Mouse (Mus musculus) A20 (cell line): ENCODE measurements around the gene Kcnk16.

Experiments used
- DNase-seq: peaks from one replicate; pipeline ENCODE4 v3.0.0-alpha.2; 2011; ENCODE audit warnings: low read depth, low spot score

Gene Kcnk16

DNA sequence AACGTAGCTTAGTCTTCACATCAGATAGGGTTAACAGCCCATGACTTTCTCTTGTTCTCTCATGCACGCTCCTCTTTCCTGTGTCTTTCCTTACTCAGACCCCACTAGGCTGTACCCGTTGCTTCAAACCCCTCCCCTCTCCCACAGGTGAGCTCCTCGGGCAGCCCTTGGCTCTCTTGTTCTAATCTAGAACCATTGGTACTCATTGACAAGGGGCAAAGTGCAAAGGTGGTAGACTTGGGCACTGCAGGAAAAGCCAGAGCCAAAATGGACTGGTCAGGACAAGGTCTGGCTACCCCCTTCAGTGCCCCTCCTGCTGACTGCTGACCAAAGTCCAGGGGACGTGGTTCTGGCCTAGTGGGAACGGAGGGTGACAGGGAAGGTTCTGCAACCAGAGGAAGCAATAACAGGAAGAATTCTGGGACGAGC lies 38.9 kb downstream of the Kcnk16 start:
- DNase-seq = no peak

DNA sequence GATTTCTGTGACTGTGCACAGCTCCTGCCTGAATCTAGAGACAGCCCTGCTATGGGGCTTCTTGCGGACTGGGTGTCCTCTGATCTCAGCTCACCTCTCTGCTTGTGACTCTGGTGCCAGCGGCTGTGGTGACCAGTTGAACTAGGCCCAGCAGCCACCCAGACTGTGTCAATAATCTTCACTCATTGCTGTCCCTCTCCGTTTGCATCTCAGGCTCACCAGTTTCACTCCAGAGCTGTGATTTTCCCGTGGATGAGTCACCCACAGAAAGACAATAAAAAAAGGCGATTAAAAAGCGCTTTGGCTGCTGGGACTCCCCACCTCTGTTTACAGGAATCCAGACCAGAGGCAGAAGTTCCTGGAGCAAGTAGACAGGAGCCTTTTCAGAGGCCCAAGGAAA lies 39.6 kb downstream of the Kcnk16 start:
- no peak for DNase-seq

DNA sequence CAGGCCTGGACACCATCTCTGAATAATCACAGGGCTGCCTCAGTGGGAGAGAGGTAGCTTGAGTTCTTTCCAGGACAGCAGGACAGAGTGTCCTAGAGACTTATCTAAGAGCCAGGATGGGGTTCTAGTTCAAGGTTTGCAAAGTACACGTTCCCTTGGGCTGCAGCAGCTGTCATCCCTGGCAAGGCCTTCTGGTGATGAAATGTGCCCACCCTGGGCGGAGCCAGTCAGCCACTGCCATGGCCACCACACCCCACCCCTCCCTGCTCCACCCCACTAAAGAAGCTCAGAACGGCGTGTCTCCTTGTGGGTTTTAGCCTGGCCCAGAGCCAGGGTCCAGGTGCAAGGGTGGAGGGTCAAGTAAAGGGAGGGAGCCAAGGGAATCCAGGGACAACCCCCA lies 40.7 kb downstream of the Kcnk16 start:
- DNase-seq = no peak

DNA sequence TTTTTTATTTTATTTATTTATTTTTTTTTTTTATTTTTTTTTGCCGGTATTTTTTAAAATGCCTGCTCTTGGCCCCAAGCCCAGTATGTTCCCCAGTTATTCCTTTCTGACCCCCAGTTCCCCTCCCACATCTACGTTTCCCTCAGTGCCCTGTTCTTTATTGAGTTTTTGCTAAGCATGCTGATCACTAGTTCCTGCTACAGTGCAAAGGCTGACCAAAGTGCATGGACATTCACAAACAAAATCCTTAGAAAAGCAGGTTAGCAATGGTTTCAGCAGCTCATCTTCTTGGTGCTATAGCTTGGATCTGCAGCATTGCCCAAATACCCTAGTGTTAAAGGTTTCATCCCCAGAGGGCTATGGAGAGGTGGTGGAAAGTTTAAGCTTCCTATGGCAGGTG lies 42.0 kb downstream of the Kcnk16 start:
- DNase-seq = no peak

DNA sequence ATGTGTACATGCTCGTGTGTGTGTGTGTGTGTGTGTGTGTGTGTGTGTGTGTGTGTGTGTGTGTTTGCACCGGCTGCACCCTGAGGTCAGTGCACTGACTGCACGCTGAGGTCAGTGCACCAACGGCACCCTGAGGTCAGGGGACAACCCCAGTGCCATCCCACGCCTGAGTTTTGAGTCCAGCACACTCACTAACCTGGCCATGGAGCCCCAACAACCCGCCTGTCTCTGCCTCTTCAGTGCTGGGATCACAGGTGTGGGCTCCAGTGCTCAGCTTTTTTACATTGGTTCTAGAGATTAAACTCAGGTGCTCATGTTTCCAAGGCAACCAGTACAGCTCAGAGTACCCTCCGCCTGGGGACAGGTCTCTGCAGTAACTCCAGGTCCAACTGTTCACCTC lies 42.5 kb downstream of the Kcnk16 start:
- DNase-seq = no peak

DNA sequence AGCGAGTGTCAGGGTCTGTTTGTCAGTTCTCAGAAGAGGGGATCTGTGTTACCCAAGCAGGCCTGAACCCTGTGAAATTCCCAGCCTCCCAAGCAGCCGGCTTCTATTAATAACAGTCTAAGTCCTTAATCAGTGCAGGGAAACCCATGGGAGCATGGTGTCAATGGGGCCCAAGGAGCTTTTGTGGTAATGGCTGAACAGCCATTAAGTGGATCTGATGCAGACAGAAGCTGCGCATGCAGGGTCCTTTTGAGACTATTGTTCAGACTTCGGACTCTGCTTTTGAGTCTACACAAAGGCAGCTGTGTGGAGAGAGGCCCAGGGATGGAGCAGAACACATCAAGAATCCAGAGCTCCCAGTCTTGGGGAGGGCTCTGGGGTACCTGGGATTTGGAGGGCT lies 43.5 kb downstream of the Kcnk16 start:
- no peak for DNase-seq

DNA sequence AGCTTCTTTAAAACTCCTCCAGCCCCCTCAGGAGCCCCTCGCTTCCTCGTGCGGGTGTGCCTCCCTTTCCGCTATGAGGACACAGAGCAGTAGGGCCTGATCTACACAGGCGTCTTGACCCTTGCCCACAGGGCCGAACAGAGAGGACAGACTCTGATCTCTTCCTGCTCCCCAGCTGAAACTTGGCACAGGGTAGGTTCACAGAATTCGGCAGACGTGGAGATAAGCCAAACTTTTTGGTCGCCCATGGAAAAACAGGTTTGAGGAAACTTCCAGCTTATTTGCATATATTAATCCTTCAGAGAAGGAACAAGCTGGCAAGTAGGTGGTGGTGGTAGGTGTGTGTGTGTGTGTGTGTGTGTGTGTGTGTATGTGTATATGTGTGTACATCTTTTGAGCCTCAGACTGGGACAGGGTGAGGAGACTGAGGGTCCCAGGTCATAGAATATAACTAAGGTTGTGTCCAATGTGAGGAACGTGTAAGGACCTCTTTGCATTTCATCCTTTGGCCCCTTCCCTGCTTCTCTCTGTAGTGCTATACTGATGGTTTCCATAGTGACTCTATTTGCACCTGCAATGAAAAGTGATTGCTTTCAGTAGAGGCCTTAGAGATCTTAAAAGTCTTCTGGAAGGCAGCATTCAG lies 44.3 kb downstream of the Kcnk16 start:
- no peak for DNase-seq

DNA sequence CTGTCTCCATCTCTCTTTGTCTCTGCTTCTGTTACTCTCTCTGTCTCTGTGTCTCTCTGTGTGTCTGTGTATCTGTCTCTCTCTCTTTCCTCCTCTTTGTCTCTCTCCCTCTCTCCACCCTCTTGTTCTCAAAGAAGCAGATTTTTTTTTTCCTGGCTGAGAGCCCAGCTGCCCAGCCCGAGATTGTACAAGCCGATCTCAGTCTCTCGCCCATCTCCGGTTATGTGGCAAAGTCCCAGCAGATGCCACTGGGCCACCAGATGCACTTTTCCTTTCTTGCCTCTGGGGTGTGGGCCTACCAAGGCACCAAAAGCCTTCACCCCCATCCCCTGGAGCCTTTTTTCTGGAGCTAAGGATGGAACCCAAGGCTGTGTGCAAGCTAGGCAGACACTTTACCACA lies 44.8 kb downstream of the Kcnk16 start:
- no peak for DNase-seq

DNA sequence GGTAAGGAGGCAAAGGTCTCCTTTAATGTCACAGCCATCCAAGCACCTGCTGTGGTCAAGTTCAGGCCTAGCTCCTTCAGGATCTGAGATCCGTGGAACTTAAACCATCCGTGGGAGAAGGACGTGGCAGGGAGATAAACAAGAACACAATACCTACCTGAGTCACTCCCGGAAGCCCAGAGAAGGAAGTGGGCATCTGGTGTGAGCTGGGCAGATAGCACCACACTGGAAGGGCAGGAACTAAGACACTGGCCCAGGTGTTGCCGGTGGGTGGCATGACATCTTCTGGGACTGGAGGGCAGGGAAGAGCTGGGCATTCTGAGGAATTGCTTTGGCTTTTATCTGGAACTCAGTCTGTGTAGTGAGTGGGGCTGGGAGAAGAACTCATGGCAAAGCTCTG lies 45.7 kb downstream of the Kcnk16 start:
- DNase-seq = no peak

DNA sequence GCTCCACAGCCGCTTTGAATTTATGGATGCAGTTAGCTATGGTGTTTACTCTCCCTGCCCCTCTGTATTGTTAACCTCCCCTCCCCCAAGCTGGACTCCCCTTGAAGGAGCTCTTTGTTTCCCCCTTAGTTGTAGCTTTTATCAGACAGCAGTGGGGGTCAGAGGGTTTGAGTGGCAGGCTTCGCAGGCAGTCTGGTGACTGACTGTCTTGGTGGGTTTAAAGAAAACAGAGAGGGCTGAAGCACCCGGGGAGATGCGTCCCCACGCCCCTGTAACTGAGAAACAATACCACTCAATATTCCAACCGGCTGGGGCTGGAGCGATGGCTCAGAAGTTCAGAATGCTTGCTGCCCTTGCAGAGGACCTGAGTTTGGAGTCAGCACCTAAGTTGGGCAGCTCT lies 47.9 kb downstream of the Kcnk16 start:
- DNase-seq = no peak

DNA sequence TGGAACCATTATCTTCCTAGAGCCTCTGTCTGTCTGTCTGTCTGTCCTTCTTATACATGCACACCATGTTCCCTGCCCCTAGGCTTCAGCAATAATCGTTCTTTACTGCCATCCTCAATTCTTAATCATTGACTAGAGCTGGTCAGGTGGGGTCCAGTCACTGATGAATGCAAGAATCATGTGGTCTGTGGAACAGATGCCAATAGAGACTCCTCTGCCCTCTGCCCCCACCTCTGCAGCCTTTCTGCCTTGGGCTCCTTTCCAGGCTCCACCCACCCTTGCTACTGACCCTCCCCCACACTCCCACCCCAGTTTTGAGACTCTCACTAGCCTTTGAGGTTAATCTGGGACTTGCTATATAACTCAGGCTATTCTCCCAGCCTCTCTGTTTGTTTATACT lies 49.1 kb downstream of the Kcnk16 start:
- DNase-seq = no peak

DNA sequence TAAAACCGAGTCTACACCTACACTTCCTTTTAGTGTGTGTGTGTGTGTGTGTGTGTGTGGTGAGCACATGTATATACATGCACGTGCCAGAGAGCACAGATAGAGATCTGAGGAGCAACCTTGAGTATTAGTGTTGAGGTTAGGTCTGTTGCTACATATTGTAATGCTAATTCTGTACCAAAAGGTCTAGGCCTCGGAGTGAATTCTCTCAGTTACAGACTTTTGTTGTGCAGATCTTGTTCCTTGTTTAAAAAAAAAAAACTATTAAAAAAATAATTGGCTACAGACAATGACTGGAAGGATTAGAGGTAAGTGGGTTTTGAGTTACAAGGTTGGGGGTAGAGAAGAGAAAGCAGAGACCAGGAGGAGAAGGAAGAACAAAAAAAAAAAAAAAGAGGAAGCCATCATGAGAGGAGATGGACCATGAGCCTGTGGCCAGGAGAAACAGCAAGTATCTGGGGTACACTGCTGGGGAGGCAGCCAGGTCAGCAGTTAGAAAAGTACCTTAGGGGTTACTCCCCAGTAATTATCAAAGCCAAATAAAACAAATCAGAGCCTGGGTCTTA lies 51.6 kb downstream of the Kcnk16 start:
- DNase-seq = peak; percentile 16

DNA sequence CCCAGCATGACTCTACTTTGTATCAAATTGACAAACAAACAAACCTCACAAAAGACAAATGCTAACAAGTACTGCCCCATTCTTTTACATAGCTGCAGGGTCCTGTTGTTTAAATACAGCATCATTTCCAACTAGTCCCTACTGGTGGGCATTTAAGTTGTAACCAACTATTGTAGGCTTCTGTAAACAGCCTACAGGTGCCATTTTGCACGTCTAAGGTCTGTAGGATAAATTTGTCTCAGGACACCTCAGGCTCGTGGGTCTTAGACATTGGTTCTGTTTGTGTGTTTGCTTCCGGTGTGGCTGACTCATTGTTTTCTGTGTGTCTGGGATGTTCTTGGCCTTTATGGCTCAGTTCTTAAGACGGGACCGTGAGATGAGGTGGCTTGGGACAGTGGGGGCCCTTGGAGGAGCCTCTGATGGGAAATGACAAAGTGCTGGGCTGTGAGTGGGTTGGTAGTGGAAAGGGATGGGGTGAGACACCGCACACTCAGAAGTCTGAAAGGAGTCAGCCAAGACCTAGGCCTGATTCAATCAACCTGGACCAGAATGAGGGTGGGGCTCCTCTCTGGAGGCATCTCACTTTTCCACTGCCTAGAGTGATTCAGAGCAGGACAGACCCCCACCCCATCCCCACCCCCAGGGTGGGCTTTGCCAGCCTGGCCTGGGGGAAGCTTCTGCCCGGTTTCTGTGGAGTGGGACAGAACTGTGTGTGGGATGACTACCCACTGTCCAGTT lies 52.3 kb downstream of the Kcnk16 start:
- DNase-seq = no peak

DNA sequence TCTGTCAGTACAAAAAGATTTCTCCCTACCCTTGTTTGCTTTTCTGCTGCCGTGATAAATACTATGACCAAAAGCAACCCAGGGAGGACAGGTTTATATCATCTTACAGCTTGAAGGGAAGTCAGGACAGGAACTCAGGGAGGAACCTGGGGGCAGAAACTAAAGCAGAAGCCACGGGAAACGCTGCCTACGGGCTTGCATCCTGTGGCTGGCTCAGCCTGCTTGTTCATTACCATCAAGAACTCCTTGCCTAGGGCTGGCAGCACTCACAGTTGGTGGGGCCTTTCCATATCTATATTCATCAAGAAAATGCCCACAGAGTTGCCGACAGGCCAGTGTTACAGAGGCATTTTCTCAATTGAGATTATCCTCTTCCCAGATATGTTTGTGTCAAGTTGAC lies 53.2 kb downstream of the Kcnk16 start:
- DNase-seq = no peak

DNA sequence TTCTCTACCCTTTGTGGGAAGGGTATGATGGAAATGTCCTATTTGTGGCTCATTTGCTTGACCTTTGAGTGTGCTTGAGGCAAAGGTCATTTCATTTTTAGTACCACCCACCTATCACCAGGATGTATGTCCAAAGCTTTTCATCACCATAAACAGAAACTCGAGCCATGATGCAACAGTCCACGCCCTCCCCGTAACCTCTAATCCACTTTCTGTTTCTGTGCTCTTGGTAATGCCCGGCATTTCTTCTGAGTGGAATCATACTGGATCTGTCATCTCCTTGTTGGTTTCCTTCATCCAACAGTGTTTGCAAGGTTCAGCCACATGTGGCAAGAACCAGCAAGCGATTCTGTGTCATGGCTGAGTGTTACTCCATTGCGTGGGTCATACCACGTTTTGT lies 54.9 kb downstream of the Kcnk16 start:
- no peak for DNase-seq

DNA sequence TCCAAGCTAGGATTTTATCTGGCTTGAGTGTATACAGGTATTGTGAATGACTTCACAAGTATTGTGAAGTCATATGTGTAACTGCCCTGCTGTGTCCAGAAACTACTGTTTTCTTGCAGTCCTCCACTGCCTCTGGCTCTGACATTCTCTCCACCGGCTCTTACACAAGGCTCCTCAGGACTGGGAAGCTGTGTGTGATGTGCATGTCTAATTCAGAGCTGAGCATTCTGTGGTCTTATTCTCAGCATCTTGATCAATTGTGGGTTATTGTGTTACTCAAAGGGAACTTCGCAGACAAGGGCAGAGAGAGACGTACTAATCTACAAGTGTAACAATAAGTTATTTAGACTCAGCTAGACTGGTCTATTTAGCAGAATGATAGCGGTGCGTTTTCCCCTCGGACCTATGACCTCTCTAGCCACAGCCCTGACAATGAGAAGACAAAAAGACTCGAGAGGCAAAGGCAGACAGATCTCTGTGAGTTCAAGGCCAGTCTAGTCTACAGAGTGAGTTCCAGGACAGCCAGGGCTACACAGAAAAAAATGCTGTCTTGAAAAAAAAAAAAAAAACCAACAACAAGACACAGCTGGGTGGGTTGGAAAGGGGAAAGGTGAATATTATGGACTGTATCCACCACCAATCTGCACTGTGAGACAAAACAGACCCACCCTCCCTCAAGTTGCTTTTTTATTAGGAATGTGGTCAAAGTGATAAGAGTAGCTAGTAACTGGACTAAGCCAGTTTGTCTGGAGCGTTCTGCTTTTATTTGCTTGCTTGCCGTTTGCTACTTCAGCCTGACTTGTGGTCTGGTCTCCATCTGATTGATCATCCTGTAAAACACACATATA lies 57.0 kb downstream of the Kcnk16 start:
- DNase-seq = no peak
